In genomic region chr8:34326614-34326965, GRCm38 (mm10) we compare ENCODE assay signal across 10 mouse cellular contexts.
DNase-seq lines count a peak whose midpoint lies in the region; ATAC-seq and TF ChIP-seq lines count a peak whose summit lies in the region.
"Had no signal": no experiment of that assay in that cellular context is flagged by ENCODE, and none has a peak within 500 bp of the region (broad histone marks: within the 10 kb centered on the region; RNA-seq: fewer than 3 reads in every experiment).

No protein-coding gene starts in this region.

- ATAC-seq in lung, embryonic 16.5 days (ENCODE audit: low read depth), result no peak
- no peak for ATAC-seq in limb, embryonic 11.5 days (ENCODE audit: insufficient number of reproducible peaks, low FRiP score, low TSS enrichment, low read depth)
- no peak for ATAC-seq in stomach, embryonic 14.5 days (ENCODE audit: insufficient number of reproducible peaks, insufficient read depth, low FRiP score, low read depth)

- TF ChIP-seq CTCF in cerebellum, adult 2 months (IDR thresholded peaks at IDR 0.05; ENCODE audit: borderline replicate concordance, insufficient read depth, low read depth, low read length), result no peak

- no peaks in the 10 kb centered on the region for H3K4me1 ChIP-seq in cerebellum, adult 2 months (ENCODE audit: control insufficient read depth, insufficient read depth, low read length)
- peaks cover 11% of the 10 kb centered on the region for H3K4me1 ChIP-seq in lung, embryonic 16.5 days (replicated peaks; ENCODE audit: control insufficient read depth, insufficient read depth, low read length)
- H3K4me1 ChIP-seq in limb, embryonic 11.5 days (ENCODE audit: control insufficient read depth, insufficient read depth, low read length), result 0 out of 2 replicates have a peak, but pooled peaks cover 4% of the 10 kb centered on the region
- H3K4me1 ChIP-seq in stomach, embryonic 14.5 days (ENCODE audit: control insufficient read depth, insufficient read depth, low read length), result peaks cover 7% of the 10 kb centered on the region; the same call in 1 of the 2 replicates
- H3K4me1 ChIP-seq: megakaryocyte, embryonic 14.5 days had no signal

- peak overlapping the region; percentile 50 for H3K4me2 ChIP-seq in lung, embryonic 16.5 days (ENCODE audit: low read depth, low read length)
- H3K4me2 ChIP-seq in limb, embryonic 11.5 days (ENCODE audit: low read depth, severe bottlenecking), result peak overlapping the region; percentile 81
- peak overlapping the region; percentile 47 for H3K4me2 ChIP-seq in stomach, embryonic 14.5 days (replicated peaks; ENCODE audit: low read depth, low read length)

- H3K9ac ChIP-seq in lung, embryonic 16.5 days (ENCODE audit: low read length), result no peak overlapping the region
- H3K9ac ChIP-seq in limb, embryonic 11.5 days (ENCODE audit: low read length), result peak overlapping the region; percentile 27; the same call in 1 of the 2 replicates
- no peak overlapping the region for H3K9ac ChIP-seq in stomach, embryonic 14.5 days (replicated peaks; ENCODE audit: low read depth, low read length)

- no peaks in the 10 kb centered on the region for H3K27me3 ChIP-seq in cerebellum, adult 2 months (ENCODE audit: control insufficient read depth, insufficient read depth, low read length)
- no peaks in the 10 kb centered on the region for H3K27me3 ChIP-seq in lung, embryonic 16.5 days (ENCODE audit: control insufficient read depth, insufficient read depth, low read depth, low read length)
- H3K27me3 ChIP-seq in limb, embryonic 11.5 days (ENCODE audit: control insufficient read depth, insufficient read depth, low read length), result no peaks in the 10 kb centered on the region
- H3K27me3 ChIP-seq in stomach, embryonic 14.5 days (ENCODE audit: control insufficient read depth, insufficient read depth, low read length), result no peaks in the 10 kb centered on the region

- no peak for DNase-seq in cerebellum, adult 2 months
- DNase-seq in cerebellum, postnatal 25 days, result no peak
- DNase-seq in lung, adult 18-20 months, result no peak
- DNase-seq in limb, embryonic 11.5 days (ENCODE audit: low spot score), result peak; percentile 24
- DNase-seq in cerebellum, adult 9-10 months, result no peak
- no peak for DNase-seq in Muller cell, postnatal 12 days (ENCODE audit: inconsistent ontology term)
- DNase-seq: gastrocnemius, postnatal 25 days had no signal

- WGBS in cerebellum, adult 2 months, result 15% methylated on average over 15 of the region's 15 CpGs
- WGBS in lung, embryonic 16.5 days, result 8% methylated on average over 15 of the region's 15 CpGs
- 11% methylated on average over 15 of the region's 15 CpGs for WGBS in limb, embryonic 11.5 days
- WGBS in stomach, embryonic 14.5 days, result 7% methylated on average over 15 of the region's 15 CpGs

- peak overlapping the region; percentile 1 for H3K4me3 ChIP-seq in cerebellum, adult 2 months (replicated peaks; ENCODE audit: insufficient read depth, low read depth, low read length)
- H3K4me3 ChIP-seq in lung, embryonic 16.5 days (ENCODE audit: low read length), result peak overlapping the region; percentile 15
- peak overlapping the region; percentile 26 for H3K4me3 ChIP-seq in limb, embryonic 11.5 days (ENCODE audit: low read depth, low read length)
- peak overlapping the region; percentile 19; the same call in 1 of the 2 replicates for H3K4me3 ChIP-seq in stomach, embryonic 14.5 days (ENCODE audit: low read depth, low read length)
- H3K4me3 ChIP-seq: megakaryocyte, embryonic 14.5 days had no signal

- no peak overlapping the region for H3K27ac ChIP-seq in cerebellum, adult 2 months (ENCODE audit: insufficient read depth, low read length)
- no peak overlapping the region for H3K27ac ChIP-seq in lung, embryonic 16.5 days (ENCODE audit: low read length)
- no peak overlapping the region for H3K27ac ChIP-seq in limb, embryonic 11.5 days (replicated peaks; ENCODE audit: low read depth, low read length)
- no peak overlapping the region for H3K27ac ChIP-seq in stomach, embryonic 14.5 days (ENCODE audit: low read length)

- H3K9me3 ChIP-seq in lung, embryonic 16.5 days (ENCODE audit: control insufficient read depth, low read length), result no peaks in the 10 kb centered on the region
- H3K9me3 ChIP-seq in limb, embryonic 11.5 days (ENCODE audit: control insufficient read depth, low read length), result no peaks in the 10 kb centered on the region
- no peaks in the 10 kb centered on the region for H3K9me3 ChIP-seq in stomach, embryonic 14.5 days (ENCODE audit: control insufficient read depth, low read depth, low read length)

- no peaks in the 10 kb centered on the region for H3K36me3 ChIP-seq in lung, embryonic 16.5 days (ENCODE audit: control insufficient read depth, insufficient read depth, low read length)
- H3K36me3 ChIP-seq in limb, embryonic 11.5 days (ENCODE audit: control insufficient read depth, insufficient read depth, low read length), result no peaks in the 10 kb centered on the region
- no peaks in the 10 kb centered on the region for H3K36me3 ChIP-seq in stomach, embryonic 14.5 days (ENCODE audit: control insufficient read depth, insufficient read depth, low read length)

- no peak for TF ChIP-seq POLR2A in cerebellum, adult 2 months (IDR thresholded peaks at IDR 0.05; ENCODE audit: borderline replicate concordance, insufficient read depth, low read length)
